Mouse (Mus musculus): ENCODE measurements at regions not wholly inside any gene's neighbourhood (a gene's known extent, or its start where the extent isn't known, plus 50 kb on each side); places are given as distances from the start of the nearest gene placed in this dataset.

DNA sequence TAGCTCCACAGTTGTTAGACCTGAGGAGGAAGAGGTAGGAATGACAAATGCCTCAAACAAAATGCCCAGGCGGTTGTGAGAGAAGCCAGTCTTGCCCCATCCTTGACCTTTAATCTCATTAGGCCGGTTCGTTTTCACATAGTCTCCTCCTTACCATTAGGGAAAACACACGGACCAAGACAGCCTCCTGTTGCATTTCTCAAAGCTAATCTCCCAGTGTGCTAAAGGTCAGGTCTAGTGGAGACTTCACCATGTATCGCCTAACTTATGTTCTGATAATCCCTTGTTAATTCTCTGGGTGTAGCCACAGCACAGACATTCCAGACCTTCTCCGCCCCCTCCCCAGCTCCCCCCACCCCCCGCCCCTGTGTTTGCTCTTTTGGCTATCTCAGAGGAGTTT is 174.5 kb downstream of the Tbx18 start:
- no peak for TF ChIP-seq CTCF (IDR thresholded peaks at IDR 0.05; ENCODE audit: low read depth, low read length)
- no peak for TF ChIP-seq POLR2A (IDR thresholded peaks at IDR 0.05; ENCODE audit: extremely low read depth, insufficient read depth, low read length)
